Mouse (Mus musculus): ENCODE measurements at regions not wholly inside any gene's neighbourhood (a gene's known extent, or its start where the extent isn't known, plus 50 kb on each side); places are given as distances from the start of the nearest gene placed in this dataset.

- no peak for DNase-seq (ENCODE audit: low read depth, low spot score)
Measured at GRCm38 (mm10) chr16:76183556-76183955, 161.5 kb upstream of the Samsn1 start.

GRCm38 (mm10) chr16:76183105-76183504 lies 161.0 kb upstream of the Samsn1 start:
- no peak for DNase-seq (ENCODE audit: low read depth, low spot score)

DNA sequence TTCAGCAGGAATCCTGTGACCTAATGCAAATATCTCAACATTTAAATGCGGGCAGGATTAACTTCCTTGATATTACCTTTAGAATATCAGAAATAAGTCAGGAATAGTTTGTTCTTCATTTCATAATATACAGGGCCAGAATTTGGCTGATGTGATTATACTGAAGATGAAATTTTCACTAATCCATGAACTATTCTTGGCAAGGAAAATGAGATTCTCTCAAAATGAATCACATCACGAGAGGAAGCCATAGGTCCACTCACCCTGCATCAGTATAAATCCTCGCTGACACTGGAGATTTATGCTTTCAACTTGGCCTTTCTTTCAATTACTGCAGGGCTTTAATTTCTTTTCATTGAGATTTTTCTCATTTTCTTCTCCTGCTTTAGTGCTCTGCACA lies 159.5 kb upstream of the Samsn1 start:
- DNase-seq (ENCODE audit: low read depth, low spot score): no peak

DNA sequence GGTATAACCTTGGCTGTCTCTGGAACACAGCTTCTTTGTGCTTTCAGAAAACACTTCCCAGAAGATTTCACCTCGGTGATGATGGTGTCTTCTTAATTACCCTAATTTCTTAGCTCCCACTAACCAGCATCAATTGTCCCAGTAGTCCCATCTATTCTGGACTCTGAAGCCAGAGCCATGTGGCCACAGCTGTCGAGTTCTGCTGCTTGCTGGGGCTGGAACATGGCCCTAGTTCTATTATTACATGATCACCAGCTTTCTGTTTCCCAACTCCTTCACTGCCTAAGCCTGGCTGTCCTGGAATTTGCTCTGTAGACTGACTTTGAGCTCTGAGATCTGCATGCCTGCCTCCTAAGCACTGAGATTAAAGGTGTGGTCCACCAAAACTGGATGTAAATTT lies 145.6 kb upstream of the Samsn1 start:
- no peak for DNase-seq (ENCODE audit: low read depth, low spot score)

GRCm38 (mm10) chr16:76160879-76161278 lies 138.8 kb upstream of the Samsn1 start:
- DNase-seq (ENCODE audit: low read depth, low spot score): no peak

DNA sequence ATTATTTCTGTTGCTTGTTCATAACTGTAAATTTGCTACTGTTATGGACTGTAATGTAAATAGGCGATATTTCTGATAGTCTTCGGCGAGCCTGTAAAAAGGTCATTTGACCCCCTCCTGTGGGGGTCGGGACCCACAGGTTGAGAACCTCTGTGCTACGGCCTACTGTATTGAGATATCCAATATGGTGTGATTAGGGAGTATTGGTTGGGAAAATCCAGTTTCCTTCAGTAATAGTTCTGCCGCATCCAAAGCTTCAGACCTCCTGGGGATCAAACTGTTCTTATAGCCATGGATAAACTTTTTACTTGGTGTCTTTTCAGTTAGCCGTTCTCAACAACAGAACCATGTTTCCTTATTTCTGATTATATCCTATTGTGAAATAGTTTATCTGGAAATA lies 136.5 kb upstream of the Samsn1 start:
- DNase-seq (ENCODE audit: low read depth, low spot score): no peak

DNA sequence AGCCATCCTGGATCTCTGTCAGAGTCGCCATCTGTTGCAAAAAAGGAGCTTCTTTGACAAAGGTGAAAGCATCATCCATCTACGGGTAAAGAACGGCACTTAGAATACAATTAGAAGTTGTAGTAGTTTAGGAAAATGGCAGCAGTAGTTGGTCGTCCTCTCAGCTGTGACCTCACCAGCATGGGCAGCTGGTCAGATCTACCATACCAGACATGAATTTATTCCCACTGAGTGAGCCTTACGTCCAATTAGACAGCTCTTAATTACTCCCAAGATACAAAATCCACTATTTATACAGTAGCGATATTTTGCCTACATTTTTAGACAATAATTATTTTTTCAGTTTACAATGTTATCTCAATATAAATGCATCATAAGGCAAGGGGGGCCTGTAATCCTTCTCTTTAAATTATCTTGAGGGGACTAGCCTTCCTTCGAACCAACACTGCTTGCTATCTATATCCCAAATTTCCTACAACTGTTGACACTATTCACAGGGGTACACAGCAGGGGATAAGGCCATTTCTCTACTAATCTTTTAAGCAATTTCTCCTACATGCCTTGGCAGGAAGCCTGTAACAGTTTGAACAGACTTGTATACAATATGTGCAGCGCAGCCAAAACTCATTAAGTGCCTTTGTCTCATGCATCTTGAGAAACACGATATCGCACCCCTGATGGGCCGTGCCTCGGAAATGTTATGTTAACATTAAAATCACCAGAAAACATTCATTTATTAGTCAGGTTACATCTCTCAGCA lies 131.9 kb upstream of the Samsn1 start:
- DNase-seq (ENCODE audit: low read depth, low spot score): no peak

- DNase-seq (ENCODE audit: low read depth, low spot score): no peak
Measured at GRCm38 (mm10) chr16:76149581-76149980, 127.5 kb upstream of the Samsn1 start.

DNA sequence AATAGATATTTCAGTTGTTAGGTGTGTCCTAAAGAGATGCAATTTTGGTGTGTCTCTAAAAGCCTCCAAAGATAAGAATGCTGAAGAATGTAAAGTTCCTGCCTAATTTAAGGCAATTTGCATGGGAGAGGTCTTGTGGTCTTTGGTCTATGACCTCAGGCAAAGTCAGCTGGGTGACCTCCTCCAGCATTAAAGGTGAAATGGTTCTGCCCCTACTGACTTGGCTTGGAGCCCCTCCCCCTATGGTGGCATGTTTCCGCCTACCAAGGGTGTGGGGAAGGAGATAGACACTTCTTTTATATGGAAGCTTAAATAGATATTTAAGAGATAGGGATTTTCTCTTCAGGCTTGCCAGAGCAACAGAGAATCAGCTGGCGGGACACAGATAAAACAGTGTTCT lies 111.8 kb upstream of the Samsn1 start:
- no peak for DNase-seq (ENCODE audit: low read depth, low spot score)

DNA sequence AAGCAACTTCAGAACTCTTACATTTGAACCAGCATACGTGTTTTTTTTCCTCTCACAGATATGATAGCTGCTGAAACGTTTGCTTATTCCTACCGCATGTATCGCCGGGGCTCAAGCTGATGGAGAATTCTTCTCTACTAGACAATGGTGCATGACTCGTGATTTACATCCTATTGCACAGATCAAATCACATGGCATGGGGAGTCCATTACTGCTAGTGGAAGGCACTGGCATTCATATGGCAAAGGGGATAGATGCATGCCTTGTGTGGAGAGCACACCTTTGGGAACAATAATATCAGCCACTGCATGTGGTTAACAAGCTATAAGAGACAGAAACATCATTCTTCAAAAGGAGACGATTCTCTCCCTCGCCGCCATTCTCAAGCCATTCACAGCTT lies 108.4 kb upstream of the Samsn1 start:
- no peak for DNase-seq (ENCODE audit: low read depth, low spot score)

- DNase-seq (ENCODE audit: low read depth, low spot score): peak; percentile 5
Measured at GRCm38 (mm10) chr16:76129982-76130381, 107.9 kb upstream of the Samsn1 start.

DNA sequence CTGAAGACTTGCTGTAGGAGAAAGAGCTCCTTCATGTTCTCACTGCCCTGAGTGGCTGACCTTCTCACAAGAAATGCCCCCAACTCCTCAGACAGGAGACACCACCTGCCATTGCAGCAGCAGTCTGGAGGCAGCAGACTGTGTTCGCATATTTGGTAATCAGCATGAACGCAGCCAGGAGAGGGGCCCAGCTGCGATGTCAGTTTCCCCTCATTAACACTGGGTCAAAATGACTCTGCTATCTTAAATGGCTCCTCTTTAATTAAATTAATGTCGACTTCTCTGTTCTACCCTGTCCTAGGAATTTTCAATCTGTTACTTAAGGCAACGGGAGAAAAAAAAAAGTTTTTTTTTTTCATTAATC lies 100.9 kb upstream of the Samsn1 start:
- DNase-seq (ENCODE audit: low read depth, low spot score): no peak

- no peak for DNase-seq (ENCODE audit: low read depth, low spot score)
Measured at GRCm38 (mm10) chr16:76122172-76123020, 100.3 kb upstream of the Samsn1 start.

- DNase-seq (ENCODE audit: low read depth, low spot score): no peak
Measured at GRCm38 (mm10) chr16:76120712-76121111, 98.6 kb upstream of the Samsn1 start.

GRCm38 (mm10) chr16:76110383-76110782 lies 88.3 kb upstream of the Samsn1 start:
- no peak for DNase-seq (ENCODE audit: low read depth, low spot score)

DNA sequence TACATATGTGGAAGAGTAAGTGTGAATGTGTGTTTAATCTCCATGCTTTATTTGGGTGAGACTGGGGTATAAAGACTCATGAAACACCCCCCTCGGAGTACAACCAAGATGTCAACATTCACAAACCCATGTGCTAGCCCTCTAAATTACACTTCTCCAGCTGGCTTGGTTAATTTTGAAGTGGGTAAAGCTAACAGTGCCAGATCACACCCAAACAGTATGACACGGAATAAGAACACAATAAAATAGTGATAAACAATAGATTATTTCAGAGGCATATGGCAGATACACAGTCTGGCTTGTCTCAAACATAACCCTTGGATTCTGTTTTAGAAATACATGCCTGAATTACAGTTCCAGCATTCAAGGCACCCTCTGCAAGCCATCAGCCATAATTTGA lies 86.4 kb upstream of the Samsn1 start:
- no peak for DNase-seq (ENCODE audit: low read depth, low spot score)

DNA sequence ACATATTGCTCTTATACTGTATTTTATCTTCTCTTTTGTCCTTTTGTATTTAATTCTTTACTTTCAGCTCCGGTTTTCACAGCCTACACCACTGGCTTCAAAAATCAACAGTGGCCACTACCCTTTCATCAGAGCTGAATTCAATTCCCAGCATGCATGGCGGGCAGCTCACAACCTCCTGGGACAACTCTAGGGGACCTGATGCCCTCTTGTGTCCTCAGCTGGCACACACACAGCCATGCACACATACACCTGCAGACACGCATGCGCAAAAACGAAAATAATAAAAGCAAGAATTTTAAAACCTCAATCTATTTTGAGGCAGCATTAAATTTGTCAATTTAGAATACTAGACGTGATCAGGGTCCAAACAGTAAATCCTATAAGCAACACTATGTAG lies 82.6 kb upstream of the Samsn1 start:
- no peak for DNase-seq (ENCODE audit: low read depth, low spot score)

DNA sequence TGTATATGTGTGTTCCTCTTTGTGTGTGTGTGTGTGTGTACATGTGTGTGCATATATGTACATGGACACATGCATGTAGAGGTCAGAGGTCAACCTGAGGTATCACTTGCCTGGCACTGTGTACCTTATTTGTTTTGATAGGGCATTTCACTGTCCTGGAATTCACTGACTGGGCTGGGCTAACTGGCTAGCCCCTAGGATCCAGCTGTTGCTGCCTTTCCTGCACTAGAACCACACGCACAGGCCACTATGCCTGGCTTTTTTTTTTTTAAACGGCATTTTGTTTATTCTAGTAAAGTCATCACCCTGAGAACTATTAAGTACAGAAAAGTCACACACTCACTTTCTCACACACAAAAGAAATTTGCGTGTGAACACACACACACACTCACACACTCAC lies 79.7 kb upstream of the Samsn1 start:
- no peak for DNase-seq (ENCODE audit: low read depth, low spot score)

- DNase-seq (ENCODE audit: low read depth, low spot score): no peak
Measured at GRCm38 (mm10) chr16:76097808-76098207, 75.7 kb upstream of the Samsn1 start.

DNA sequence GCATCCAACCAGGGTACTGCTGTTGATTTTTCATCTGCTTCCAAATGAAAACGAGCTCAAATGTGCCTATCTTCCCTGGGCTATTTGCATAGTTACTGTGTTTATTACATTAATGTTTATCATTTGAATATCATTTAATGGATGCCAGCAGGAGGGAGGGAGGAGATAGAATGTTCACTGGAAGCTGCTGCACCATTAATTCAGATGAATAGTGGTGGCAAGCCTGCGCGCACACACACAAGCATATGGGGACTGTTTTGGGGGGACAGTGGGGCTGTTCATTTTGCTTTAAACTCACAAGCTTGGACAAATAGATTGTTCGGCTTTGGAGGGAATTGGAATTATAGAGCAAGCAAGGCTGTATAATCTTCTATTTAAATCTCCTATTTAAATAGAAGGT lies 74.3 kb upstream of the Samsn1 start:
- no peak for DNase-seq (ENCODE audit: low read depth, low spot score)

GRCm38 (mm10) chr16:76085363-76085762 lies 63.3 kb upstream of the Samsn1 start:
- no peak for DNase-seq (ENCODE audit: low read depth, low spot score)

- DNase-seq (ENCODE audit: low read depth, low spot score): no peak
Measured at GRCm38 (mm10) chr16:76082465-76082864, 60.4 kb upstream of the Samsn1 start.

Measured in c-Kit-negative CD71-positive TER-119-positive erythroid progenitor cells, embryonic 14.5 days (primary cell).